Mouse (Mus musculus) cerebellum, adult 2 months (tissue): ENCODE measurements around the gene Prr23a1. TPM values are rescaled to one million over a fixed set of nuclear protein-coding genes. Genes with fewer than 3 reads are reported as not detected.

Experiments used
- DNase-seq, 2 experiments: peaks; one replicate each; pipeline ENCODE4 v3.0.0; 2021
- H3K27ac ChIP-seq: fragments of 200-500 bp; 2 replicates; pipeline ENCODE4 v1.5.1; 2012; ENCODE audit warnings: low read length, control low read depth, inconsistent platforms; ENCODE audit not compliant: insufficient read depth
- H3K27me3 ChIP-seq: fragments of 200-500 bp; 2 replicates; pipeline ENCODE4 v1.6.1; 2012; ENCODE audit warnings: inconsistent platforms, mild to moderate bottlenecking, low read length, moderate library complexity; ENCODE audit not compliant: control insufficient read depth, insufficient read depth
- H3K4me1 ChIP-seq: fragments of 200-500 bp; 2 replicates; pipeline ENCODE4 v1.6.1; 2011; ENCODE audit warnings: low read length; ENCODE audit not compliant: control insufficient read depth, insufficient read depth
- H3K4me3 ChIP-seq: fragments of 200-500 bp; replicated peaks from 2 replicates; pipeline ENCODE3; 2011; ENCODE audit warnings: mild to moderate bottlenecking, low read depth, low read length, control low read depth; ENCODE audit not compliant: insufficient read depth
- CTCF ChIP-seq: fragments of 200-500 bp; IDR thresholded peaks from 2 replicates; pipeline ENCODE4 v1.5.1; 2011; ENCODE audit warnings: low read depth, mild to moderate bottlenecking, control low read depth, low read length, moderate library complexity, borderline replicate concordance; ENCODE audit not compliant: insufficient read depth
- POLR2A ChIP-seq: fragments of 200-500 bp; IDR thresholded peaks from 2 replicates; pipeline ENCODE4 v1.6.1; 2011; ENCODE audit warnings: low read length, control low read depth, borderline replicate concordance; ENCODE audit not compliant: insufficient read depth
- WGBS: fragments of 180-500 bp; shearing (Covaris S2); methylation state at CpG from one replicate; pipeline ENCODE4 v1.1.7; 2018; 5-methylcytosine and 5-hydroxymethylcytosine counted together
- polyA plus RNA-seq: library from polyadenylated mRNA; depleted of rRNA; stranded (reverse); fragments of >200 nt; gene quantifications from 2 replicates; pipeline ENCODE4 v1.2.3, GENCODE M21; 2012

Prr23a1 gene
- polyA plus RNA-seq, 1 experiment, result not detected

GRCm38 (mm10) chr9:98818971-98819370, 23.3 kb upstream of the Prr23a1 start:
- H3K4me3 ChIP-seq, result no peak overlapping the region
- no peaks in the 10 kb centered on the region for H3K4me1 ChIP-seq
- no peak for DNase-seq
- H3K27ac ChIP-seq, result no peak overlapping the region
- WGBS, result 82% methylated on average over 5 of the region's 5 CpGs
- no peaks in the 10 kb centered on the region for H3K27me3 ChIP-seq
- TF ChIP-seq CTCF (no peak), POLR2A (no peak)

- Histone ChIP-seq H3K27ac (no peak overlapping the region), H3K4me3 (no peak overlapping the region), H3K4me1 (no peaks in the 10 kb centered on the region), H3K27me3 (no peaks in the 10 kb centered on the region)
- DNase-seq, result no peak
- TF ChIP-seq CTCF (no peak), POLR2A (no peak)
- 100% methylated on average over 2 of the region's 2 CpGs for WGBS
Observed at GRCm38 (mm10) chr9:98819481-98819880, 22.8 kb upstream of the Prr23a1 start.

GRCm38 (mm10) chr9:98820461-98820860, 21.8 kb upstream of the Prr23a1 start:
- no peak overlapping the region for H3K27ac ChIP-seq
- H3K27me3 ChIP-seq, result no peaks in the 10 kb centered on the region
- no peaks in the 10 kb centered on the region for H3K4me1 ChIP-seq
- no peak for TF ChIP-seq POLR2A
- no peak for TF ChIP-seq CTCF
- WGBS, result 87% methylated on average over 4 of the region's 4 CpGs
- no peak overlapping the region for H3K4me3 ChIP-seq
- no peak for DNase-seq

DNA sequence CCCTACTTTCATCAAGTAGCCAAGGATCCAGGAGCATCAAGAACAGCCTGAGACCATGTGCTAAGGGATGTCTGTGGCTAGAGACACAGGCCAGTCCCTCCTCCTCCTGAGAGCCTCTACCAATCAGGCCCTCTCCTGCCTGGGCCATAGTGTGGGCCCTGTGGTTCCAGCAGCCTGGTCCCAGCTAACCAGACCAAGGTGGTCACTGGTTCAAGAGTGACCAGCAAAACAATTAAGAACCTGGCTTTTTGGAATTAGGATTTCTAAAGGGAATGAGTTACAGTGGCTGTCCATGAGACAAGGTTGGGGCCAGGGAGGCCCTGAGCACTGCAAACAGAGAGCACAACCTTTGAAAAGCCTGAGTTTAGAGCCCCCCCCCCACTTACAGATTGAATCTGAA, 21.2 kb upstream of the Prr23a1 start:
- Histone ChIP-seq H3K27me3 (no peaks in the 10 kb centered on the region), H3K4me1 (no peaks in the 10 kb centered on the region), H3K27ac (no peak overlapping the region), H3K4me3 (no peak overlapping the region)
- TF ChIP-seq CTCF, result no peak
- TF ChIP-seq POLR2A, result no peak
- DNase-seq, result no peak

DNA sequence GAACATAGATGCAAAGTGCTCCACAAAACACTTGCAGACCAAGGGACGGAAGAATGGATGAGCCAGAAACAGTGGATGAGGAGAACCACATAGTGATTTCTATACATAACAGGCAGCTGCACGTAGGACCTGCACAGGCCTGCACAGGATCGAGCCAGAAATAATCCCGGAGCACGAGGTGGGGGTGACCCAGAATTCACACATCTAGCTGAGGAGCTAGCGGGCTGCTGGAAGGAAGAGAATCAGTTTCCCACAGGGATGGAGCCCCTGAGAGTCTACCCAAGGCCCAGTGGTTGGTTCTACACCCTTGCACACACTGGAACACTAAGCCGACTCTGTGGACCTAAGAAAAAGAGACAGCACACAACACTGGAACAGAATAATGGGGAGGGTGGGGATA, 18.5 kb upstream of the Prr23a1 start:
- no peak for DNase-seq
- Histone ChIP-seq H3K4me1 (no peaks in the 10 kb centered on the region), H3K4me3 (no peak overlapping the region), H3K27ac (no peak overlapping the region), H3K27me3 (no peaks in the 10 kb centered on the region)
- TF ChIP-seq CTCF, result no peak
- no peak for TF ChIP-seq POLR2A
- WGBS, result 87% methylated on average over 7 of the region's 7 CpGs

DNA sequence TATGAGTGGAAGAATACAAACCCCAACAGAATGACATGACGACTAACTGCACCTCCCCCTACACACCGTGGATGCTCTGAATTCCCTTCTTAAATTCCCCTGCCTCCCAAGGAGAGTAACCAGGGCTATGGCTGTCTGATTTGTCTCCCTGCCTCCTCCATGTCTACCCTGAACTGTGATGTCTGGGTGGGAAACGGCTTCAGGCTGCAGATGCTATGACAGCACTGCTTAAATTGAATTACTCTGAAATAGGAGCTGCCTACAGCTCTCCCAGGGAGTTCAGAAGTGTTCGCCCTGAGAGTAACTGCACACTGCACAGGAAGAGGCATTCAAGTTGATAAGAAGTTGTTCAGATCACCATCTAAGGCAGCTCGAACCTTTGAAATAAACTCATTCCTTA, 12.8 kb upstream of the Prr23a1 start:
- Histone ChIP-seq H3K4me1 (no peaks in the 10 kb centered on the region), H3K27ac (no peak overlapping the region), H3K4me3 (no peak overlapping the region), H3K27me3 (no peaks in the 10 kb centered on the region)
- DNase-seq, result no peak
- WGBS, result 57% methylated on average over 5 of the region's 5 CpGs
- TF ChIP-seq CTCF, result no peak
- no peak for TF ChIP-seq POLR2A

GRCm38 (mm10) chr9:98837537-98838074, 4.7 kb upstream of the Prr23a1 start:
- TF ChIP-seq POLR2A (no peak), CTCF (no peak)
- Histone ChIP-seq H3K4me3 (no peak overlapping the region), H3K4me1 (no peaks in the 10 kb centered on the region), H3K27ac (no peak overlapping the region), H3K27me3 (no peaks in the 10 kb centered on the region)
- 72% methylated on average over 7 of the region's 7 CpGs for WGBS
- DNase-seq, result no peak

DNA sequence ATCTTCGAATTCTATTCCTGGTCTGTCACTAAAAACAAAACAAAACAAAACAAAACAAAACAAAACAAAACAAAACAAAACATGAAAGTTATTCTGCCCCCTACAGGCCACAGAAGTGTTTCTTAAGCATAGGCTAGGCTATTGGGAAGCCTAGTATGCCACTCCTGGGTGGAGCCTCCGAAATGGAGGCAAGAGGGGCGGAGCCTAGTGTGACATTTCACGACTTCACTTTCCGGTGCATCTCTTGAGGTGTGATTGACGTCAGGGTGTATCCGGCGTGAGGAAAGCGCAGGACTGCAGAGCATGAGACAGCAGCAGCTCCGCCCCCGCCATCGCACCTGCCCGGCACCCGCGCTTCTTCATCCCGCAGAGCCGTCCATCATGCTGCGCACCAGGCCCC, 13.9 kb downstream of the Prr23a1 start, which contains the start of gene Prr23a2:
Gene Prr23a2 (plus strand): TSS at position 285 of the 400 bp plus-strand sequence.
- H3K27me3 ChIP-seq, result no peaks in the 10 kb centered on the region
- DNase-seq, result no peak
- TF ChIP-seq POLR2A, result no peak
- H3K4me3 ChIP-seq, result no peak within 1 kb of the TSS
- 83% methylated on average over 18 of the region's 18 CpGs for WGBS
- no peak within 1 kb of the TSS for H3K27ac ChIP-seq
- H3K4me1 ChIP-seq, result no peaks in the 10 kb centered on the region
